ENCODE assay signal across 8 mouse cellular contexts in genomic region chr3:88913511-88914383, GRCm38 (mm10). TPM values are rescaled to one million over a fixed set of nuclear protein-coding genes. Genes with fewer than 3 reads are reported as not detected.
DNase-seq lines count a peak whose midpoint lies in the region; ATAC-seq lines count a peak whose summit lies in the region.

TSS of gene Msto1 (minus strand) at chr3:88913999.

- H3K27me3 ChIP-seq in hindbrain, embryonic 13.5 days: no peaks in the 10 kb centered on the region

- WGBS in hindbrain, embryonic 13.5 days: under 1% methylated on average over 60 of the region's 62 CpGs

- H3K36me3 ChIP-seq in hindbrain, embryonic 13.5 days: peaks cover 37% of the 10 kb centered on the region

- H3K9ac ChIP-seq in hindbrain, embryonic 13.5 days: peak within 1 kb of the TSS; percentile 87

- H3K27ac ChIP-seq in hindbrain, embryonic 13.5 days: peak within 1 kb of the TSS; percentile 92

- DNase-seq in NIH3T3 (ENCODE audit: low read depth): peak; percentile 94
- peak; percentile 95 for DNase-seq in cerebellum, postnatal 10 days
- DNase-seq in frontal cortex, postnatal 14 days (ENCODE audit: low spot score in 2 of 2): peak; percentile 83 to 91
- peak; percentile 82 to 88 for DNase-seq in layer of hippocampus, postnatal 25 days (ENCODE audit: extremely low spot score in 1 of 2, low spot score in 1 of 2)
- DNase-seq in lung, postnatal 25 days (ENCODE audit: low spot score): peak; percentile 95
- peak; percentile 93 for DNase-seq in retina, embryonic 14.5 days (ENCODE audit: low spot score)
- DNase-seq in thymus, postnatal 4 days: peak; percentile 95

- peak within 1 kb of the TSS; percentile 75 for H3K4me3 ChIP-seq in hindbrain, embryonic 13.5 days

- H3K4me1 ChIP-seq in hindbrain, embryonic 13.5 days (replicated peaks): peaks cover 22% of the 10 kb centered on the region

- peak within 1 kb of the TSS; percentile 75 for H3K4me2 ChIP-seq in hindbrain, embryonic 13.5 days

- ATAC-seq in hindbrain, embryonic 13.5 days (ENCODE audit: low FRiP score): peak; percentile 97

- no peaks in the 10 kb centered on the region for H3K9me3 ChIP-seq in hindbrain, embryonic 13.5 days

RNA-seq across cellular contexts. Expression of gene Msto1, which starts in this region (rescaled TPM):
- polyA plus RNA-seq in hindbrain, embryonic 13.5 days (2015; fragmentation: Nextera tagmentation; extraction: Ambion mirVana): 43.1 and 48.4 TPM in 2 replicates
- total RNA-seq in layer of hippocampus, postnatal 25 days (2021): 10 to 100 TPM; 24.6 to 27.1 TPM

Comparison
In these comparisons a context has a peak if more than half of its experiments do, and no peak if none do; other contexts are left out.
1. Peak in every context shown above with its lines: DNase-seq, ATAC-seq, H3K4me3 ChIP-seq and H3K27ac ChIP-seq.